16 mouse cellular contexts compared by ENCODE assay signal in genomic region chr3:127243928-127244642, GRCm38 (mm10).
DNase-seq lines count a peak whose midpoint lies in the region; ATAC-seq lines count a peak whose summit lies in the region.
"Had no signal": no experiment of that assay in that cellular context is flagged by ENCODE, and none has a peak within 500 bp of the region (broad histone marks: within the 10 kb centered on the region; RNA-seq: fewer than 3 reads in every experiment).

No protein-coding gene starts in this region.

- WGBS in forebrain, embryonic 10.5 days = 64% methylated on average over 10 of the region's 10 CpGs
- 55% methylated on average over 10 of the region's 10 CpGs for WGBS in forebrain, embryonic 15.5 days
- 59% methylated on average over 10 of the region's 10 CpGs for WGBS in forebrain, embryonic 16.5 days
- WGBS in midbrain, embryonic 11.5 days = 49% methylated on average over 10 of the region's 10 CpGs

- H3K36me3 ChIP-seq in forebrain, embryonic 10.5 days (replicated peaks) = no peaks in the 10 kb centered on the region
- no peaks in the 10 kb centered on the region for H3K36me3 ChIP-seq in forebrain, embryonic 15.5 days
- no peaks in the 10 kb centered on the region for H3K36me3 ChIP-seq in forebrain, embryonic 16.5 days (ENCODE audit: control insufficient read depth, insufficient read depth)
- no peaks in the 10 kb centered on the region for H3K36me3 ChIP-seq in midbrain, embryonic 11.5 days (ENCODE audit: control insufficient read depth, insufficient read depth, low read length)
- H3K36me3 ChIP-seq: embryonic facial prominence, embryonic 12.5 days; heart, embryonic 13.5 days; liver, embryonic 12.5 days had no signal

- no peak overlapping the region for H3K9ac ChIP-seq in forebrain, embryonic 15.5 days (replicated peaks)
- no peak overlapping the region for H3K9ac ChIP-seq in forebrain, embryonic 16.5 days (replicated peaks; ENCODE audit: low read depth, low read length)
- H3K9ac ChIP-seq in midbrain, embryonic 11.5 days (ENCODE audit: low read length) = no peak overlapping the region
- H3K9ac ChIP-seq: embryonic facial prominence, embryonic 12.5 days; heart, embryonic 13.5 days; liver, embryonic 12.5 days had no signal

- peak overlapping the region; percentile 31; the same call in 1 of the 2 replicates for H3K27ac ChIP-seq in forebrain, embryonic 10.5 days
- no peak overlapping the region for H3K27ac ChIP-seq in forebrain, embryonic 15.5 days (replicated peaks)
- H3K27ac ChIP-seq in forebrain, embryonic 16.5 days (ENCODE audit: low read length) = no peak overlapping the region
- H3K27ac ChIP-seq in midbrain, embryonic 11.5 days (ENCODE audit: low read depth, low read length) = peak overlapping the region; percentile 61
- H3K27ac ChIP-seq: embryonic facial prominence, embryonic 12.5 days; heart, embryonic 13.5 days; liver, embryonic 12.5 days had no signal

- H3K4me1 ChIP-seq in forebrain, embryonic 10.5 days = peaks cover 25% of the 10 kb centered on the region
- no peaks in the 10 kb centered on the region for H3K4me1 ChIP-seq in forebrain, embryonic 15.5 days
- no peaks in the 10 kb centered on the region for H3K4me1 ChIP-seq in forebrain, embryonic 16.5 days (replicated peaks; ENCODE audit: control insufficient read depth, insufficient read depth, low read length)
- H3K4me1 ChIP-seq in midbrain, embryonic 11.5 days (ENCODE audit: control insufficient read depth, insufficient read depth, low read length) = peaks cover 2% of the 10 kb centered on the region; the same call in 1 of the 2 replicates
- H3K4me1 ChIP-seq: liver, embryonic 12.5 days had no signal

- H3K4me3 ChIP-seq in forebrain, embryonic 10.5 days = no peak overlapping the region
- no peak overlapping the region for H3K4me3 ChIP-seq in forebrain, embryonic 15.5 days
- no peak overlapping the region for H3K4me3 ChIP-seq in forebrain, embryonic 16.5 days (replicated peaks; ENCODE audit: low read length)
- H3K4me3 ChIP-seq in midbrain, embryonic 11.5 days (ENCODE audit: low read depth, low read length) = no peak overlapping the region
- H3K4me3 ChIP-seq: embryonic facial prominence, embryonic 12.5 days; heart, embryonic 13.5 days; liver, embryonic 12.5 days had no signal

- DNase-seq in forebrain, embryonic 10.5 days (ENCODE audit: extremely low spot score, low spot score) = no peak
- no peak for DNase-seq in midbrain, embryonic 11.5 days (ENCODE audit: low spot score, missing footprints)
- peak; percentile 30 for DNase-seq in retina, postnatal 1 day
- DNase-seq in layer of hippocampus, postnatal 10 days (ENCODE audit: low spot score in 2 of 2) = no peak
- DNase-seq in layer of hippocampus, adult 9-10 months (ENCODE audit: low spot score) = no peak
- DNase-seq in ovary, postnatal 36 days (ENCODE audit: low spot score) = no peak
- DNase-seq: cerebellum, adult 8-10 months; gastrocnemius, postnatal 36 days; kidney, adult 8-10 months; right cerebral cortex, postnatal 4 days had no signal

- no peak for ATAC-seq in forebrain, embryonic 15.5 days (replicated peaks)
- ATAC-seq in forebrain, embryonic 16.5 days = 0 out of 2 replicates have a peak, but pooled peaks have one; percentile 18
- peak; percentile 88 for ATAC-seq in midbrain, embryonic 11.5 days (ENCODE audit: low FRiP score)
- ATAC-seq: liver, embryonic 12.5 days; Patski had no signal

- no peaks in the 10 kb centered on the region for H3K27me3 ChIP-seq in forebrain, embryonic 10.5 days (ENCODE audit: poor library complexity, severe bottlenecking)
- H3K27me3 ChIP-seq in forebrain, embryonic 15.5 days = no peaks in the 10 kb centered on the region
- H3K27me3 ChIP-seq in forebrain, embryonic 16.5 days (replicated peaks; ENCODE audit: control insufficient read depth, insufficient read depth, low read length) = no peaks in the 10 kb centered on the region
- no peaks in the 10 kb centered on the region for H3K27me3 ChIP-seq in midbrain, embryonic 11.5 days (ENCODE audit: control insufficient read depth, insufficient read depth, low read length)
- H3K27me3 ChIP-seq: embryonic facial prominence, embryonic 12.5 days; heart, embryonic 13.5 days; liver, embryonic 12.5 days; Patski had no signal

- H3K4me2 ChIP-seq in forebrain, embryonic 15.5 days (replicated peaks) = no peak overlapping the region
- H3K4me2 ChIP-seq in forebrain, embryonic 16.5 days (ENCODE audit: low read length) = no peak overlapping the region
- no peak overlapping the region for H3K4me2 ChIP-seq in midbrain, embryonic 11.5 days
- H3K4me2 ChIP-seq: embryonic facial prominence, embryonic 12.5 days; heart, embryonic 13.5 days; liver, embryonic 12.5 days had no signal

- H3K9me3 ChIP-seq in forebrain, embryonic 10.5 days = no peaks in the 10 kb centered on the region
- no peaks in the 10 kb centered on the region for H3K9me3 ChIP-seq in forebrain, embryonic 15.5 days
- H3K9me3 ChIP-seq in forebrain, embryonic 16.5 days (ENCODE audit: control insufficient read depth, low read length) = no peaks in the 10 kb centered on the region
- H3K9me3 ChIP-seq in midbrain, embryonic 11.5 days (ENCODE audit: control insufficient read depth, low read length) = no peaks in the 10 kb centered on the region
- H3K9me3 ChIP-seq: embryonic facial prominence, embryonic 12.5 days; heart, embryonic 13.5 days; liver, embryonic 12.5 days had no signal

Comparison
In these comparisons a context has a peak if more than half of its experiments do, and no peak if none do; other contexts are left out.
1. H3K27ac ChIP-seq: peak in forebrain, embryonic 10.5 days (single experiment) and midbrain, embryonic 11.5 days (single experiment); none in forebrain, embryonic 15.5 days (single experiment) and forebrain, embryonic 16.5 days (single experiment).